ENCODE assay signal across 9 mouse cellular contexts in genomic region chr8:111729233-111730170, GRCm38 (mm10). TPM values are rescaled to one million over a fixed set of nuclear protein-coding genes. Genes with fewer than 3 reads are reported as not detected.
DNase-seq lines count a peak whose midpoint lies in the region; ATAC-seq and TF ChIP-seq lines count a peak whose summit lies in the region.
"Had no signal": no experiment of that assay in that cellular context is flagged by ENCODE, and none has a peak within 500 bp of the region (broad histone marks: within the 10 kb centered on the region; RNA-seq: fewer than 3 reads in every experiment).

No protein-coding gene starts in this region.

- no peaks in the 10 kb centered on the region for H3K9me3 ChIP-seq in lung, postnatal 0 days (ENCODE audit: low read length)

- H3K4me3 ChIP-seq in lung, postnatal 0 days (ENCODE audit: low read depth, low read length): no peak overlapping the region
- peak overlapping the region; percentile 40 for H3K4me3 ChIP-seq in small intestine, adult 2 months (ENCODE audit: low read depth, low read length)

- H3K27ac ChIP-seq in lung, postnatal 0 days (ENCODE audit: low read length): peak overlapping the region; percentile 58
- H3K27ac ChIP-seq in small intestine, adult 2 months (ENCODE audit: insufficient read depth, low read depth, low read length): peak overlapping the region; percentile 79

- 42% methylated on average over 7 of the region's 7 CpGs for WGBS in lung, postnatal 0 days
- 30% methylated on average over 7 of the region's 7 CpGs for WGBS in small intestine, adult 2 months

- no peak for TF ChIP-seq EP300 in lung, postnatal 0 days (IDR thresholded peaks at IDR 0.05)

- H3K9ac ChIP-seq in lung, postnatal 0 days (replicated peaks; ENCODE audit: low read depth): no peak overlapping the region; the same call in 1 of the 2 replicates

- no peak for TF ChIP-seq CTCF in lung, postnatal 0 days (IDR thresholded peaks at IDR 0.05)
- no peak for TF ChIP-seq CTCF in small intestine, adult 2 months (IDR thresholded peaks at IDR 0.05; ENCODE audit: extremely low read depth, insufficient read length, insufficient replicate concordance, low read depth, low read length)

- ATAC-seq in lung, postnatal 0 days: no peak

- H3K4me2 ChIP-seq in lung, postnatal 0 days (replicated peaks; ENCODE audit: low read depth, low read length): peak overlapping the region; percentile 0; the same call in 1 of the 2 replicates

- DNase-seq in adrenal gland, adult (ENCODE audit: inconsistent age in 2 of 2, low spot score in 1 of 2): peak; percentile 86 to 92
- no peak for DNase-seq in adrenal gland, postnatal 4 days (ENCODE audit: low spot score in 2 of 2)
- DNase-seq in lung, postnatal 0 days (ENCODE audit: low spot score): no peak
- no peak for DNase-seq in lung, postnatal 25 days (ENCODE audit: low spot score)
- peak; percentile 95 for DNase-seq in kidney, adult 9 months
- DNase-seq in urinary bladder, postnatal 4 days (ENCODE audit: low spot score in 2 of 2): no peak
- DNase-seq in embryo, embryonic 9.5 days (ENCODE audit: extremely low spot score): no peak

- TF ChIP-seq POLR2A in small intestine, adult 2 months (IDR thresholded peaks at IDR 0.05; ENCODE audit: low read depth, low read length): no peak

- H3K4me1 ChIP-seq in lung, postnatal 0 days (ENCODE audit: insufficient read depth, low read depth, low read length): peaks cover 72% of the 10 kb centered on the region
- peaks cover 72% of the 10 kb centered on the region for H3K4me1 ChIP-seq in small intestine, adult 2 months (ENCODE audit: control insufficient read depth, insufficient read depth, insufficient read length, low read length)

- H3K27me3 ChIP-seq in lung, postnatal 0 days (replicated peaks; ENCODE audit: insufficient read depth, low read length): no peaks in the 10 kb centered on the region
- H3K27me3 ChIP-seq in small intestine, adult 2 months (ENCODE audit: control insufficient read depth, insufficient read depth, low read length): no peaks in the 10 kb centered on the region

- H3K36me3 ChIP-seq in lung, postnatal 0 days (ENCODE audit: insufficient read depth, low read length): no peaks in the 10 kb centered on the region
- H3K36me3 ChIP-seq in small intestine, adult 2 months (ENCODE audit: control insufficient read depth, insufficient read depth, low read length): 0 out of 2 replicates have a peak, but pooled peaks cover 2% of the 10 kb centered on the region

RNA-seq across cellular contexts. Expression of gene Bcar1, which starts 14.1 kb away (rescaled TPM):
- 10 to 100 TPM; 94.4 to 94.5 TPM for total RNA-seq in adrenal gland, postnatal 4 days (2021)
- polyA plus RNA-seq in lung, postnatal 0 days (2015; fragmentation: Nextera tagmentation; extraction: Ambion mirVana): 29.3 and 34.2 TPM in 2 replicates
- polyA plus RNA-seq in small intestine, adult 2 months (2012; rRNA removed): 84.1 and 251 TPM in 2 replicates
- total RNA-seq: hematopoietic stem cell, adult 5-6 weeks had no signal

RNA-seq across cellular contexts. Expression of gene Ctrb1, which starts 38.7 kb away (rescaled TPM):
- 1,000 to 10,000 TPM in 1 of 2 experiments, 1 to 10 TPM in 1; 1.1 to 5,957 TPM for total RNA-seq in adrenal gland, postnatal 4 days (2021)
- polyA plus RNA-seq in lung, postnatal 0 days (2015; fragmentation: Nextera tagmentation; extraction: Ambion mirVana): not detected in 2 replicates
- 138 and 67,254 TPM in 2 replicates for polyA plus RNA-seq in small intestine, adult 2 months (2012; rRNA removed)
- total RNA-seq: hematopoietic stem cell, adult 5-6 weeks had no signal

Comparison
In these comparisons a context has a peak if more than half of its experiments do, and no peak if none do; other contexts are left out.
1. DNase-seq: peak in adrenal gland, adult (2 of 2) and kidney, adult 9 months (single experiment); none in adrenal gland, postnatal 4 days (0 of 2), lung, postnatal 0 days (single experiment), lung, postnatal 25 days (single experiment), urinary bladder, postnatal 4 days (0 of 2) and embryo, embryonic 9.5 days (single experiment).
2. RNA of gene Ctrb1, which starts 38.7 kb away (polyA plus RNA-seq): 138 to 67,254 TPM in small intestine, adult 2 months; not detected in lung, postnatal 0 days; every median in the first group is over 100 times any median in the second.